Mouse (Mus musculus) heart, embryonic 10.5 days (tissue): ENCODE measurements at regions not wholly inside any gene's neighbourhood (a gene's known extent, or its start where the extent isn't known, plus 50 kb on each side); places are given as distances from the start of the nearest gene placed in this dataset.

Experiments
- DNase-seq: peaks from one replicate; pipeline ENCODE4 v3.0.0-alpha.2; 2017; ENCODE audit warnings: low spot score
- H3K27ac ChIP-seq: fragments of 300-500 bp; sonication (generic); 2 replicates; pipeline ENCODE4 v1.5.1; 2016; ENCODE audit warnings: mild to moderate bottlenecking
- H3K27me3 ChIP-seq: fragments of 300-500 bp; sonication (generic); 2 replicates; pipeline ENCODE4 v1.6.1; 2016; ENCODE audit warnings: mild to moderate bottlenecking; ENCODE audit not compliant: poor library complexity, insufficient read depth, severe bottlenecking
- H3K36me3 ChIP-seq: fragments of 300-500 bp; sonication (generic); 2 replicates; pipeline ENCODE4 v1.6.1; 2016; ENCODE audit warnings: mild to moderate bottlenecking, moderate library complexity
- H3K4me1 ChIP-seq: fragments of 300-500 bp; sonication (generic); 2 replicates; pipeline ENCODE4 v1.6.1; 2016; ENCODE audit warnings: mild to moderate bottlenecking
- H3K4me3 ChIP-seq: fragments of 300-500 bp; sonication (generic); 2 replicates; pipeline ENCODE4 v1.5.1; 2016; ENCODE audit warnings: mild to moderate bottlenecking, moderate library complexity
- H3K9me3 ChIP-seq: fragments of 300-500 bp; sonication (generic); 2 replicates; pipeline ENCODE4 v1.6.1; 2016; ENCODE audit warnings: mild to moderate bottlenecking, moderate library complexity
- WGBS: fragments of 180-500 bp; shearing (Covaris S2); methylation state at CpG from one replicate; pipeline ENCODE4 v1.1.7; 2016; 5-methylcytosine and 5-hydroxymethylcytosine counted together

DNA sequence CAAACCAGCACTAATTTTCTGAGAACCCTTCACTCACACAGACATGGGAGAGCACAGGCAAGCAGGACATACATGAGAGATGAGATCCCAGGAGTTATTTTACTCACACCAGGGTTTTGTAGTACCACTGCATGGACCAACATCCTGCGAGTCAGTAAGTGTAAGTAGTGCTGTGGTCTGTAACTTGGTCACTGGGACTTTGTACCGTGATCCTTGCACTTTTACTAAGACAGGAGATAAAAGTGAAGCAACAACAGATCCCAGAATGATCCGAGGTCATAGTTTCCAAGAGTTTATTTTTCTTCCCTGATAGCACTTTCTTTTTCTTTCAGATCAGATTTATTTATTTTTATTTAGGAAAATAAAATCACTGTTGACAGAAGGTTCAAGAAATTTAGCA, 54.1 kb upstream of the Mtap start:
- DNase-seq, result no peak
- Histone ChIP-seq H3K4me3 (no peak overlapping the region), H3K27ac (no peak overlapping the region), H3K27me3 (no peaks in the 10 kb centered on the region), H3K9me3 (no peaks in the 10 kb centered on the region), H3K36me3 (no peaks in the 10 kb centered on the region), H3K4me1 (no peaks in the 10 kb centered on the region)
- WGBS, result 50% methylated on average over 3 of the region's 3 CpGs

- Histone ChIP-seq H3K36me3 (no peaks in the 10 kb centered on the region), H3K27ac (no peak overlapping the region), H3K4me1 (no peaks in the 10 kb centered on the region), H3K9me3 (no peaks in the 10 kb centered on the region), H3K27me3 (no peaks in the 10 kb centered on the region), H3K4me3 (no peak overlapping the region)
- 90% methylated on average over 9 of the region's 9 CpGs for WGBS
- DNase-seq, result no peak
Measured at GRCm38 (mm10) chr4:89078485-89078884, 58.4 kb upstream of the Mtap start.

DNA sequence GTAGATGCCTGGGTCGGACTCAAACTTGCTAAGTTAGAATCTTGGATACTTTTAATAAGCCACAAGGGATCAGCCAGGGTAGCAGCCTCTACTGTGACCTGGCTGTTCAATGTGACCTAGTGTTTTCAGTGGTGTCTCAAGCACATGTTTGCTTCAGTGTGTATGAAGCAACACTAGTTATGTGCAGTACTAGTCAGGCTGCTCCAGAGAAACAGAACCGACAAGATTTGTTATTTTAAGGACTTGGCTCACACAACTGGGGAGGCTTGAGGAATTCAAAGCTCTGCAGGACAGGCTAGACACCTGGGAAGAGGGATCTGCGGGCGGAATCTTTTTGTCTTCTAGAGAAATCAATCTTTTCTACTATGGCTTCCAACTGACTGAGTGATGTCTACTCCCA, 62.2 kb upstream of the Mtap start:
- H3K9me3 ChIP-seq, result no peaks in the 10 kb centered on the region
- 73% methylated on average over 4 of the region's 4 CpGs for WGBS
- no peaks in the 10 kb centered on the region for H3K36me3 ChIP-seq
- no peaks in the 10 kb centered on the region for H3K27me3 ChIP-seq
- H3K4me3 ChIP-seq, result no peak overlapping the region
- DNase-seq, result no peak
- H3K4me1 ChIP-seq, result no peaks in the 10 kb centered on the region
- no peak overlapping the region for H3K27ac ChIP-seq

- Histone ChIP-seq H3K9me3 (no peaks in the 10 kb centered on the region), H3K27me3 (no peaks in the 10 kb centered on the region), H3K4me1 (no peaks in the 10 kb centered on the region), H3K4me3 (no peak overlapping the region), H3K27ac (no peak overlapping the region), H3K36me3 (no peaks in the 10 kb centered on the region)
- DNase-seq, result no peak
- WGBS, result 70% methylated on average over 2 of the region's 2 CpGs
Measured at GRCm38 (mm10) chr4:89070430-89070829, 66.5 kb upstream of the Mtap start.

GRCm38 (mm10) chr4:89064401-89064800, 72.5 kb upstream of the Mtap start:
- no peaks in the 10 kb centered on the region for H3K36me3 ChIP-seq
- H3K4me1 ChIP-seq, result no peaks in the 10 kb centered on the region
- no peak for DNase-seq
- H3K27me3 ChIP-seq, result no peaks in the 10 kb centered on the region
- 86% methylated on average over 7 of the region's 7 CpGs for WGBS
- H3K27ac ChIP-seq, result no peak overlapping the region
- no peak overlapping the region for H3K4me3 ChIP-seq
- H3K9me3 ChIP-seq, result no peaks in the 10 kb centered on the region

- no peak overlapping the region for H3K27ac ChIP-seq
Measured at GRCm38 (mm10) chr4:89062384-89062783, 74.5 kb upstream of the Mtap start.

GRCm38 (mm10) chr4:89061619-89062018, 75.3 kb upstream of the Mtap start:
- DNase-seq, result no peak
- Histone ChIP-seq H3K36me3 (no peaks in the 10 kb centered on the region), H3K27me3 (no peaks in the 10 kb centered on the region), H3K4me1 (no peaks in the 10 kb centered on the region), H3K27ac (no peak overlapping the region), H3K9me3 (no peaks in the 10 kb centered on the region), H3K4me3 (no peak overlapping the region)
- WGBS, result 81% methylated on average over 4 of the region's 4 CpGs

More at GRCm38 (mm10) chr4:89062384-89062783, 74.5 kb upstream of the Mtap start:
- 77% methylated on average over 1 of the region's 1 CpGs for WGBS
- DNase-seq, result no peak
- H3K4me3 ChIP-seq, result no peak overlapping the region
- no peaks in the 10 kb centered on the region for H3K4me1 ChIP-seq
- no peaks in the 10 kb centered on the region for H3K27me3 ChIP-seq
- H3K9me3 ChIP-seq, result no peaks in the 10 kb centered on the region
- no peaks in the 10 kb centered on the region for H3K36me3 ChIP-seq

DNA sequence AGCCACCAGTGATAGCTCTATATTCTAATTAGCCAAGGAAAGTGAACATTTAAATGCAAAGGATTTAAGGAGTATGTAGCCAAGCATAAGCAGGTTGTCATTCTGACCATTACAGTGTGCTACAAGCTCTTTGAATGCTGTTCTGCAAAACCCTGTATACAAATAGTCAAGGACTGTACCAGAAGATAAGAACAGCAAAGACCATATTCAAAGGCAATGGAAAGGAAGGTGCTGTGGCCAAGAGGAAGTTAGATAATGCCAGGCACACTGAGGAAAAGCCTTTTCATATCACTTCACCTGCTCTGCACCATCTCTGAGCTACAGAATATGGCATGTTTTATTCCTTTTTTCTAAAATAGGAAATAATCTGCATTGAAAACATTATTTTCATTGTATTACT, 79.3 kb upstream of the Mtap start:
- H3K27me3 ChIP-seq, result no peaks in the 10 kb centered on the region
- no peak overlapping the region for H3K27ac ChIP-seq
- no peaks in the 10 kb centered on the region for H3K9me3 ChIP-seq
- no peaks in the 10 kb centered on the region for H3K36me3 ChIP-seq
- no peak overlapping the region for H3K4me3 ChIP-seq
- H3K4me1 ChIP-seq, result no peaks in the 10 kb centered on the region
- DNase-seq, result no peak

DNA sequence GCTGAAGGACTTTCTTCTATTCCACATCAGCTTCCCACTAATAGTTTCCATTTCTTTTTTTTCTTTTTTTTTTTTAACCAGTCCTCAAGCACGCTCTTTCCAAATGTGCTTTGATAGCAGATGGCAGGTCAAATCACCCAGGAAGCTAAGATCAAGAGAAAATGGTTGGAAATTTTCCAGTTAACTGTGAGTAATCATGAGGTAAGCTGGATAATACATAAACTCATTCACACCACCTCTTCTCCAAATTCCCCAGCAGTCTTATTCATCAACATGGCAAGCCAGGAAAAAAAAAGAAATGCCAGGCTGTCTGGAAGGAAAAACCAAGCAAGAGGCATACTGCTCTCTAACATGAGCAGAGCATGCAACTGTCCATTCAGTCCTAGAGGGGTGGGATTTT, 79.8 kb upstream of the Mtap start:
- no peaks in the 10 kb centered on the region for H3K36me3 ChIP-seq
- no peak overlapping the region for H3K27ac ChIP-seq
- no peak for DNase-seq
- no peaks in the 10 kb centered on the region for H3K27me3 ChIP-seq
- H3K4me3 ChIP-seq, result no peak overlapping the region
- 77% methylated on average over 1 of the region's 1 CpGs for WGBS
- no peaks in the 10 kb centered on the region for H3K9me3 ChIP-seq
- H3K4me1 ChIP-seq, result no peaks in the 10 kb centered on the region

- Histone ChIP-seq H3K27ac (no peak overlapping the region), H3K9me3 (no peaks in the 10 kb centered on the region), H3K4me3 (no peak overlapping the region), H3K27me3 (no peaks in the 10 kb centered on the region), H3K36me3 (no peaks in the 10 kb centered on the region), H3K4me1 (no peaks in the 10 kb centered on the region)
- DNase-seq, result no peak
- WGBS, result 83% methylated on average over 3 of the region's 3 CpGs
Measured at GRCm38 (mm10) chr4:89055969-89056368, 81.0 kb upstream of the Mtap start.

DNA sequence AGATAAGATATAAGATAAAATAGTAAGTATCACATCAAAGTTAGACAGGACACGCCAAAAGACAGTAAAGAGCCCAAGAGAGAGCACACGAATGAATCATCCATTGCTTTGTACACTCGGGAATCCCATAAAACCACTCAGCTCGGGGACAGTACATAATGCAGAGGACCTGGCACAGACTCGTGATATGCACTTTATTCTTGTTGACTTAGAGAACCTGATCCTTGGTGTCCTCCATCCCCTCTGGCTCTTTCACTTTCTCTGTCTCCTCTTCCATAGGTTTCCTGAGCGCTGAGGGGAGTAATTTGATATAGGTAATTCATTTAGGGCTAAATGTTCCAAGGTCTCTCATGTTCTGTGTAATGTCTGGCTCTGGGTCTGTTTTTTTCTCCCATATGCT, 83.3 kb upstream of the Mtap start:
- Histone ChIP-seq H3K4me1 (no peaks in the 10 kb centered on the region), H3K36me3 (no peaks in the 10 kb centered on the region), H3K4me3 (no peak overlapping the region), H3K9me3 (no peaks in the 10 kb centered on the region), H3K27ac (no peak overlapping the region), H3K27me3 (no peaks in the 10 kb centered on the region)
- DNase-seq, result no peak
- 58% methylated on average over 6 of the region's 6 CpGs for WGBS

GRCm38 (mm10) chr4:89051897-89052296, 85.0 kb upstream of the Mtap start:
- no peak for DNase-seq
- no peaks in the 10 kb centered on the region for H3K36me3 ChIP-seq

DNA sequence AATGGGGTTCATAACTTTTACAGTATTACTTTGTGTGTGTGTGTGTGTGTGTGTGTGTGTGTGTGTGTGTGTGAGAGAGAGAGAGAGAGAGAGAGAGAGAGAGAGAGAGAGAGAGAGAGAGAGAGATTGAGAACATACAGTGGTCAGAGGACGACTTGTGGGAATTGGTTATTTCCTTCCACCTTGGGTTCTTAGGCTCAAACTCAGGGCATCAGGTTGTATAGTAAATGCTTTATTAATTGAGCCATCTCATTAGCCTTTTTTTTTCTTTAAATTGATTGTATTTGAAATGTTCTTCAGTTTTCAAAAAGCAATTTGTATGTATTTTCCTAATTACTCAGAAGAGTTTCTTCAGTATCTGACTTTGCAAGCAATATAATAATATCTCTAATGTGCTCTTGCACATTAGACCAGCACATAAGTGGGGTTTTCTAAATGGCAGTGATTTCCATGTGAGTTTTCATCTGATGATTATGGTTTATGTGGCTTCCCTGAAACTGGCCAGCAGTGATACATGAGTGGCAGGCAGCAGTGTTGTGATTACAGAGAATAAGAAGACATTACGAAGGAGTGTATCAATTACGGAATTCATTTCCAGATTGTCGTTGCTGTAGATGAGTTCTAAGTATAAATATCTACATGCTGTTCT, 86.2 kb upstream of the Mtap start:
- Histone ChIP-seq H3K4me1 (no peaks in the 10 kb centered on the region), H3K27ac (no peak overlapping the region), H3K4me3 (no peak overlapping the region), H3K9me3 (no peaks in the 10 kb centered on the region), H3K27me3 (no peaks in the 10 kb centered on the region), H3K36me3 (no peaks in the 10 kb centered on the region)
- 84% methylated on average over 4 of the region's 4 CpGs for WGBS
- no peak for DNase-seq

More at GRCm38 (mm10) chr4:89051897-89052296, 85.0 kb upstream of the Mtap start:
- Histone ChIP-seq H3K4me3 (no peak overlapping the region), H3K27ac (no peak overlapping the region), H3K4me1 (no peaks in the 10 kb centered on the region), H3K9me3 (no peaks in the 10 kb centered on the region), H3K27me3 (no peaks in the 10 kb centered on the region)
- 64% methylated on average over 5 of the region's 5 CpGs for WGBS
